Mouse (Mus musculus) forebrain, embryonic 12.5 days (tissue): ENCODE results near the gene Ccdc57. TPM values are rescaled to one million over a fixed set of nuclear protein-coding genes. Genes with fewer than 3 reads are reported as not detected.
"Not testable (repeated sequence)": the region's sequence is repeated elsewhere in the genome, so short reads cannot be mapped to it uniquely, and the experiment has no call there.

Experiments used
- ATAC-seq: fragments of 200-750 bp; cut with Nextera tagmentation; 2 replicates; pipeline ENCODE4 v1.8.0; 2017; ENCODE audit warnings: moderate TSS enrichment; ENCODE audit not compliant: low FRiP score
- H3K27ac ChIP-seq: fragments of 300-500 bp; sonication (generic); 2 replicates; pipeline ENCODE4 v1.5.1; 2016; ENCODE audit warnings: mild to moderate bottlenecking
- H3K27me3 ChIP-seq: fragments of 300-500 bp; sonication (generic); 2 replicates; pipeline ENCODE4 v1.6.1; 2016; ENCODE audit warnings: mild to moderate bottlenecking
- H3K36me3 ChIP-seq: fragments of 300-500 bp; sonication (generic); replicated peaks from 2 replicates; pipeline ENCODE4 v1.6.1; 2016; ENCODE audit warnings: mild to moderate bottlenecking
- H3K4me1 ChIP-seq: fragments of 300-500 bp; sonication (generic); 2 replicates; pipeline ENCODE4 v1.6.1; 2016
- H3K4me2 ChIP-seq: fragments of 300-500 bp; sonication (generic); 2 replicates; pipeline ENCODE4 v1.6.1; 2016; ENCODE audit warnings: mild to moderate bottlenecking, moderate library complexity
- H3K4me3 ChIP-seq: fragments of 300-500 bp; sonication (generic); replicated peaks from 2 replicates; pipeline ENCODE4 v1.5.1; 2016; ENCODE audit warnings: mild to moderate bottlenecking
- H3K9ac ChIP-seq: fragments of 300-500 bp; sonication (generic); 2 replicates; pipeline ENCODE4 v1.6.1; 2016; ENCODE audit warnings: mild to moderate bottlenecking
- H3K9me3 ChIP-seq: fragments of 300-500 bp; sonication (generic); 2 replicates; pipeline ENCODE4 v1.6.1; 2016
- WGBS: fragments of 180-500 bp; shearing (Covaris S2); methylation state at CpG from one replicate; pipeline ENCODE4 v1.1.7; 2016; 5-methylcytosine and 5-hydroxymethylcytosine counted together
- polyA plus RNA-seq: library from polyadenylated mRNA; unstranded; fragments of >200 nt; fragmentation: Nextera tagmentation; extraction: Ambion mirVana; gene quantifications from 2 replicates; pipeline ENCODE4 v1.2.1, GENCODE M21; 2016

Gene Ccdc57
- polyA plus RNA-seq, 1 experiment from 2014 or later: 8.8 TPM

DNA sequence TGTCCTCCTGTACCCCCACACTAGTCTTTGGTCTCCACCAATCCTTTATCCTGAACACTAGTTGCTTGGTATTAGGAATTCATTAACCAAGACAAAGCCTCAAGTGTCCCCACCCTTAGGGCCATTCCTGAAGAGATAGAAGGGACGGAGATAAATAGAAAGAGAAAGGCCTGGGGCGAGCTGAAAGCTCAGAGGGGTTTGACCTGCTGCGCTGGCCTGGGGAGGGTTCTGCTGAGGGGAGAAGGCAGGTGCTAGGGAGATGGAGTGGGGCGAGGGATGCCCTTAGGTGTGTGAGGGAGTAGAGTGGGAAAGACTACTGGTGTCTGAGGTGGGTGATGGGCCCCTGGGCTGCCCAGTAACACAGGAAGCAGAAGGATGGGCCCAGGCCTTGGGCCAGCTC is 78.9 kb downstream of the Ccdc57 start:
- H3K27ac ChIP-seq: no peak overlapping the region
- no peaks in the 10 kb centered on the region for H3K27me3 ChIP-seq
- H3K36me3 ChIP-seq: peaks cover 22% of the 10 kb centered on the region
- H3K4me2 ChIP-seq: no peak overlapping the region
- H3K4me3 ChIP-seq: no peak overlapping the region
- 54% methylated on average over 4 of the region's 4 CpGs for WGBS
- ATAC-seq: no peak
- H3K9ac ChIP-seq: no peak overlapping the region
- no peaks in the 10 kb centered on the region for H3K4me1 ChIP-seq
- H3K9me3 ChIP-seq: no peaks in the 10 kb centered on the region

DNA sequence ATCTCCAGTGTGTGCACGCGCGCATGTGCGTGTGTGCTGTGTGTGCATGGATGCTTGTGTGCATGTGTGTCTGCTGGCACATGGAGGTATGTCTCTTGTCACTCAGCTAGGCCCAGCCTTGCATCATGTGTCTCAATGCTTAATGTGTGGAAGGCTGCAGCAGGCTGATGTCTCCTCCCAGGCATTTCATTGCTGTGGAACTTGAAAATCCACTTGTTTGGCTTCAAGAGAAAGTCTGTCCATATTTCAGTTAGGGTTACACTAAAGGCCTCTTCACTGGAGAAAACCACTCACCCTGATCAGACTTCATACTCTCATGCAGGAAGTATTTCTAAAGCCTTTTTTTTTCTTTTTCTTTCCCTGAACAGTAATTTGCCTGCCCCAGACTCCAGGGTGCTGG is 79.5 kb downstream of the Ccdc57 start:
- no peak for ATAC-seq
- Histone ChIP-seq H3K27ac (no peak overlapping the region), H3K36me3 (peaks cover 16% of the 10 kb centered on the region), H3K9me3 (no peaks in the 10 kb centered on the region), H3K4me1 (no peaks in the 10 kb centered on the region), H3K9ac (no peak overlapping the region), H3K4me2 (no peak overlapping the region), H3K4me3 (no peak overlapping the region), H3K27me3 (no peaks in the 10 kb centered on the region)
- WGBS: 100% methylated on average over 4 of the region's 4 CpGs

DNA sequence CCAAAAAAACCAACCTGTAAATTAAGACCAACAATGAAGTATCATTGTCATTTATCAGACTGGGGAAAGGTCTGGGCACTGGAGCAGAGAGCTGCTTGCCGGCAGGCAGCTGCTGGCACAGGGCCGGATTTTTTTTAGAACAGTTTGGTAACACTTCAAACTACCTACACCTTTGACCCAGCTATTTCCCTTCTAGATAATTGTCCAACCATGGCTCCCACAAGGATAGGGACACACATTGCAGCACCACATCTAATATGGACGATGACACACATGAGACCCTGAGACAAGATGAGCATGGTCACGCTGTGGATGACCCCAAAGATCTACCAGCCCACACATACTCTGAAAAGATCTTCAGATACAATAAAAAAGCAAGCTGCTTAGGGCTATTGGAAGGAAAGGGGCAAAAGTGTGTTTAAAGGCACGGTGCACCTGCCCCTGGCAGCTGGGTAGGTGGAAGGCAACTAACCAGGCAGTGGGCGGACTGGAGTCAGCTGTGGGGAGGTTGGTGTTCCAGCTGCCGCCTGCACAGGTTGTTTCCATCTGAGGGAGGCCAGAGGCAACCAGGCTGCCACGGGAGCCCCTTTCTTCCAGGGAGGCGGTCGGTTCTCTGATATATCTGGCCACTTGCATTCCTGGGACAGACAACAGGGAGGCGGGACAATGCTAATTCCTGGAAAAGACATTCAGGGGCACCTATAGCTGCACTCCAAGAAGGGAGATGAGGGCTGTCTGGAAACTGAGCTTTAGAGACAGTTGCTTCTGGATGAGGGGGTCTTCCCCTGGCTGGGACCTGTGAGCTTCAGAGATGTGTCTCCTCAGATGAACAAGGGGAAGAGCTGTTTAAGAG is 80.4 kb downstream of the Ccdc57 start:
- Histone ChIP-seq H3K27me3 (no peaks in the 10 kb centered on the region), H3K4me1 (no peaks in the 10 kb centered on the region), H3K4me3 (no peak overlapping the region), H3K36me3 (peaks cover 9% of the 10 kb centered on the region), H3K9ac (no peak overlapping the region), H3K9me3 (no peaks in the 10 kb centered on the region), H3K27ac (no peak overlapping the region), H3K4me2 (no peak overlapping the region)
- ATAC-seq: no peak
- 67% methylated on average over 11 of the region's 11 CpGs for WGBS

DNA sequence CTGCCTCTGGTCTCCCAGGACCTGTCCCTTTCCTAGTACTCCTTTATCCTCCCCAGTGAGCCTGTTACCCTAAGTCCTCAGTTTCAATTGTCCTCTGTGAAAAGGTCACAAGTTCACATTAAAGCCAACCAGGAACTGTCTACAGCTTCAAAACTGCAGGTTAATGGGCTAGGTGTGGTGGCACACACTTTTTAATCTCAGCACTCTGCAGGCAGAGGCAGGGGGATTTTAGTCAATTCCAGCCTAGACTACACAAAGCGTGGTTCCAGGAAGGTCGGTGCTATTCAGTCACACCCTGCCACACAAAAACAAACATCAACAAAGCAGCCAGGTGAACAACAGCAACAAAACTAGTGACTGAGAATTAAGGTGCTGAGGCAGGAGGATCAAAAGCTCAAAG is 81.1 kb downstream of the Ccdc57 start:
- H3K36me3 ChIP-seq: peaks cover 6% of the 10 kb centered on the region
- no peak overlapping the region for H3K4me3 ChIP-seq
- no peaks in the 10 kb centered on the region for H3K4me1 ChIP-seq
- ATAC-seq: no peak
- no peak overlapping the region for H3K4me2 ChIP-seq
- no peak overlapping the region for H3K27ac ChIP-seq
- no peaks in the 10 kb centered on the region for H3K9me3 ChIP-seq
- 83% methylated on average over 2 of the region's 2 CpGs for WGBS
- H3K9ac ChIP-seq: no peak overlapping the region
- no peaks in the 10 kb centered on the region for H3K27me3 ChIP-seq

DNA sequence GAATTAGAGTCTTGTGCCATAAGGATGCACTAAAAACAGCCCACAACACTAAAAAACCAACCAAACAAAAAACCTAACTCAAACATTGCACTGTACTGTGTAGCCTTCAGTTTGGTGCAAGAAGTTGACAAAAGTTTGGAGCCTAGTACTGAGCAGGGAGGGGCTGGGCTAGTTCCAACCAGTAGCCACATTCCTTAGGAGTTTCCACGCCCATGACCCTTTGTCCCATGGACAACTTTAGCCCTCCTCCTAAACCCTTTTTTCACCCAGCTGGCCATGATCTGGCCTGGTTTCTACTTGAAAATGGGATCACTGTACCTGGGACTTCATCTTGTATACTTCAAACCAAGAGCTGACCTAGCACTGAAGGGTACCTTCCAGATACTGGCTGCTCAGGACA is 81.5 kb downstream of the Ccdc57 start:
- ATAC-seq: no peak
- Histone ChIP-seq H3K36me3 (peaks cover 6% of the 10 kb centered on the region), H3K9ac (no peak overlapping the region), H3K4me2 (no peak overlapping the region), H3K4me3 (no peak overlapping the region), H3K27ac (no peak overlapping the region), H3K9me3 (no peaks in the 10 kb centered on the region), H3K27me3 (no peaks in the 10 kb centered on the region), H3K4me1 (no peaks in the 10 kb centered on the region)
- 64% methylated on average over 1 of the region's 1 CpGs for WGBS

DNA sequence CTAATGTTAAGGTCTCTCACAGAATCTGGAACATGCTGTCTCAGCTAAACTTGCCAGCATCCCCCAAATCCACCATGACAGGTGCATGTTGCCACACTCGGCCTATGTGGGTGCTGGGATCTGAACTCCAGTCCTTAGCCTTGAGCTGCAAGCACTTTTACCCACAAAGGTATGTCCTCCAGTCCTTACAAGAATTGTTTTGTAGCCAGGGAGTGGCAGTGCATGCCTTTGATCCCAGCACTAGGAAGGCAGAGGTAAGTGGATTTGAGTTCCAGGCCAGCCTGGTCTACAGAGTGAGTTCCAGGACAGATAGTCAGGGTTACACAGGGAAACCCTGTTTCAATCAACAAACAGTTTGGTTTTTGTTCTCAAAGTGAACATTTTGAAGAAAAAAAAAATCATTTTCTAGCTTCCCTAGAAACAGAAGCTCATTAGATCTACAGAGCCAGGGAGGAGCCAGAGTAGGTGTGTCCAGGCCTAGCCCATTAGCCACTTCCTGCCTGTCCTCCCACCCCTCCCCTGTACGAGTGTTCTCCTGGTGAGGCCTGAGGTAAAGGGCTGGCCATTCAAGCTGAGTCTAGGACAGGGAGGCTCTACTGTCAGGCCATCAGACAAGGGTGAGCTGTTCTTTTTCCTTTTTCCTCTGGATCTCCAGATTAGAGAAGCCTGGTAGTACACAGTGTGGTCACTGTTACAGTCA is 82.2 kb downstream of the Ccdc57 start:
- 61% methylated on average over 2 of the region's 2 CpGs for WGBS
- ATAC-seq: no peak
- H3K36me3 ChIP-seq: peaks cover 6% of the 10 kb centered on the region
- no peak overlapping the region for H3K4me2 ChIP-seq
- H3K27me3 ChIP-seq: no peaks in the 10 kb centered on the region
- no peak overlapping the region for H3K4me3 ChIP-seq
- H3K4me1 ChIP-seq: no peaks in the 10 kb centered on the region
- H3K9ac ChIP-seq: no peak overlapping the region
- no peaks in the 10 kb centered on the region for H3K9me3 ChIP-seq
- no peak overlapping the region for H3K27ac ChIP-seq

DNA sequence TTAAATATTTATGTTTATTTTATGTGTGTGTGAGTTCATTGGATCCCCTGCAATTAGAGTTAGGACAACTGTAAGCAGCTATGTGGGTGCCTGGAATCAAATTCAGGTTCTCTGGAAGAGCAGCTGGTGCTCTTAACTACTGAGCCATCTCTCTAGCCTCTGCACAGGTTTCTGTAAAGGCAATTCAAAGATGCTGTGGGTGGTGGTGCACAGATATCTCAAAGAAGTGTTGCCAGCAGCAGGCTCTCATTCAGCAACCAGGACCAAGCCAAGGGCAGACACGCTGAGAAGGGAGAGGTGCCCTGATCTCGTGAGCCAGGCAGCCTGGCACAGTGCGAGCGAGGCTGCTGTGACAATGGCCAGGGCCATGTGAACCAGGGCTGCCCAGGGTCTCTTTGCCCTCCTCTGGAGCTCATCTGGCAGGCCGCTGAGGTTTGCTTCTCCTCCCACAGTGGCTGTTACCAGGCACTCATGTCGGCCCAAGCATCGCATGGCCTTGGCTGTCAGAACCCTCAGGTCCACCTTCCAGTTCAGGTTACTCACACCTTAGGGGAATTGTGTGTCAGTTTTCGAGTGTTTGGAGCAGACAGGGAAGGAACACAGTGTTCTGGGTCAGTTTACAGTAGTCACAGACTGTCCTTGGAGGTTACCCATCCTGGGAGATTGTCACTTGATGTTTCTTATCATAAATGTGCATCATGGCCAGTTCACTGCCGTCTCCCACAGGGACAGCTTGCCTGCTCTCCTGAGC is 85.8 kb downstream of the Ccdc57 start:
- Histone ChIP-seq H3K4me1 (no peaks in the 10 kb centered on the region), H3K27ac (no peak overlapping the region), H3K9ac (no peak overlapping the region), H3K9me3 (no peaks in the 10 kb centered on the region), H3K4me3 (no peak overlapping the region), H3K36me3 (no peaks in the 10 kb centered on the region; the same call in 1 of the 2 replicates), H3K4me2 (no peak overlapping the region), H3K27me3 (no peaks in the 10 kb centered on the region)
- WGBS: 92% methylated on average over 9 of the region's 9 CpGs
- no peak for ATAC-seq

DNA sequence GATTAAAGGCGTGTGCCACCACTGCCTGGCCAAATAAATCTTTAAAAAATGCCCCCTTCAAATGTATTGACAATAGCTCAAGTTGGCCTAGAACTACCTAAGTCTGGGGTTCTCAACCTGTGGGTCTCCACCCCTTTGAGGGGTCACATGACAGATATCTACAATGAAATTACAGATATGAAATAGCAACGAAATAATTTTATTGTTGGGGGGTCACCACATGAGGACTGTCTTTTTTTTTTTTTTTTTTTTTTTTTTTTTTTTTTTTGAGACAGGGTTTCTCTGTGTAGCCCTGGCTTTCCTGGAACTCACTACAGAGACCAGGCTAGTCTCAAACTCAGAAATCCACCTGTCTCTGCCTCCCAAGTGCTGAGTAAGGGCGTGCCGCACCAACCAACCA is 88.3 kb downstream of the Ccdc57 start:
- Histone ChIP-seq H3K27ac (no peak overlapping the region), H3K4me3 (no peak overlapping the region), H3K9me3 (no peaks in the 10 kb centered on the region), H3K4me1 (no peaks in the 10 kb centered on the region), H3K4me2 (no peak overlapping the region), H3K27me3 (no peaks in the 10 kb centered on the region), H3K36me3 (no peaks in the 10 kb centered on the region), H3K9ac (no peak overlapping the region)
- no peak for ATAC-seq
- 89% methylated on average over 4 of the region's 4 CpGs for WGBS

DNA sequence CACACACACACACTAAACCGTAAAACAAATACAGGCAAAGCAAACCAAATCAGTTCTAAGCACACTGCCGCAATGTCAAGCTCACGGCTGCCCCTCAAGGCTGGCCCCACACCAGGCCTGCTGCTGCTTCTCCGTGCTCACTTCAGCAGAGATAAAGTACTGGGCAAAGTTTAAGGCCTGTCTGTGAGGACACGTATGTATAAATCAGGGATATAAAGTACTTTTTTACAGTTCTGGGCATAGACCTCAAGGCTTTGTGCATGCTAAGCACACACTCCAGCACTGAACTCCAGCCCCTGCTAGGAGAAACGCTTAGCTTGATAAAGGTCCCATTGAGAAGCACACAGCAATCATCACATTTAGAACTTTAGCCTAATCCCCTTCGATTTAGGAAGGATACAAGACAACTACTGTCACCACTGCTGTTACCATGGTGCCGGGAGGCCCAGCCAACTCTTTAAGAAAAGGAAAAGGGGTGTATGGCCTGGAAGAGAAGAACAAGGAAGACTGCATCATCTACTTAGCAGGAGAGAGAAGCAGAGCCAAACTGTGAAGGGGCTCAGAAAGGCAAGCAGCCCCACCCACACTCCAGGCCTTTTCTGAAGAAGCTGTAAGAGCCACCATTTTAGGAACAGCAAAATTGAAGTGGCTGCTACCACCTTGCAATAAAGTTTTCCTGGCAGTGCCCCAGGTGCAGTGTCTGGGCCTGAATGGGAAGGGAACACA is 99.0 kb downstream of the Ccdc57 start:
- Histone ChIP-seq H3K27ac (peak overlapping the region; percentile 85), H3K9ac (no peak overlapping the region; the same call in 1 of the 2 replicates), H3K9me3 (no peaks in the 10 kb centered on the region), H3K27me3 (no peaks in the 10 kb centered on the region), H3K4me1 (peaks cover 22% of the 10 kb centered on the region), H3K4me2 (no peak overlapping the region), H3K36me3 (no peaks in the 10 kb centered on the region), H3K4me3 (no peak overlapping the region)
- ATAC-seq: peak; percentile 79
- 25% methylated on average over 8 of the region's 8 CpGs for WGBS

DNA sequence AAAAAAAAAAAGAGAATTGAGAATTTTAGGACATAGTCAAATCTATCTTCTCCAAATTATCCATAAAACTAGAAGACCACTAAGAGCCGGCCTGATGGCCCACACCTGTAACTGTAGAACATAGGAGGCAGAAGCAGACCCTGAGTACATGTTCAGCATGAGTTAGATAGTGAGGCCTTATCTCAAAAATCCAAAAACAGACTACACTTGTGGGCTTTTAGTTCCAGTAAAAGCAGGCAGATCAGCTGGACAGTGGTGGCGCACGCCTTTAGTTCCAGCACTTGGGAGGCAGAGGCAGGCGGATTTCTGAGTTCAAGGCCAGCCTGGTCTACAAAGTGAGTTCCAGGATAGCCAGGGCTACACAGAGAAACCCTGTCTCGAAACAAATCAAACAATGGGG is 99.7 kb downstream of the Ccdc57 start:
- peak overlapping the region; percentile 85 for H3K27ac ChIP-seq
- H3K36me3 ChIP-seq, H3K4me3 ChIP-seq, H3K27me3 ChIP-seq, H3K9ac ChIP-seq, ATAC-seq, H3K4me2 ChIP-seq, H3K9me3 ChIP-seq: not testable (repeated sequence)
- 90% methylated on average over 5 of the region's 5 CpGs for WGBS
- peaks cover 22% of the 10 kb centered on the region for H3K4me1 ChIP-seq

DNA sequence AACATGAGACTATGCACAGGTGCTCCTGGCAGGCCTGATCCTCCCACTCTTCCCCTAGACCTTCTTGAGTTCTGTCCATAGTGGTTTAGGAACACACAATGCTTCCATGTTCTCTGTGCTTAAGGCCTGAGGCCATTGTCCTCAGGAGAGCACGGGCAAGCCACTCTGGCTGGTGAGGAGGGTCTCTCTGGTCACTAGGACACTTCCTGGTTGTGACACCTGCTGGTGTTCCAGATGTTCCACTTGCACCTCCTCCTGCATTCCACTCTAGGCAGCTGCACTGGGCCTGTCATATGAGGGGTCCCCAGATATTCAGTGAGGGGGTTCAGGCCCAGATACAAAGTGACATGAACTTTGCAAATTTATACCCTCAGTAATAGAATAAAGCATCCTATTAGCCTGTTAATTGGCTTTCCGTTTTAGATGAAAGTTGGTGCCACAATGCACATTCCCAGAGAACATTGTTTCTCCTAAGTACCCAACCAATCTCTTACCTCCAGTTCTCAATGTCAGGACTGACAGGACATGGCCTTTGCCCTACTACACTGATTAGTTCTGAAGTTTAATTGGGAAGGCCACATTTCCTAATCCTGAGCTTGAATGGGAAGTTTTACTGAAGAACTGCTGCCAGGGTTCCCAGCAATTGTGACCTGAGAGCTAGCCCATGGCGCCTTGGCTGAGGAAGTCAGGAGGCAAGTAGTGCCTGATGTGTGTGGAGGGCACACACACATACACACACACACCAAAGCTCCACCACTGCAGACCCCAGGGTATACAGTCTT is 100.8 kb downstream of the Ccdc57 start:
- peaks cover 24% of the 10 kb centered on the region for H3K4me1 ChIP-seq
- H3K9me3 ChIP-seq: no peaks in the 10 kb centered on the region
- no peak overlapping the region for H3K4me2 ChIP-seq
- no peak overlapping the region for H3K4me3 ChIP-seq
- no peak overlapping the region for H3K27ac ChIP-seq
- no peaks in the 10 kb centered on the region for H3K36me3 ChIP-seq
- H3K9ac ChIP-seq: no peak overlapping the region
- no peak for ATAC-seq
- H3K27me3 ChIP-seq: no peaks in the 10 kb centered on the region
- WGBS: 60% methylated on average over 3 of the region's 3 CpGs
